Mouse (Mus musculus) mouse trophoblast stem cell (cell line): ENCODE measurements around the gene Pla2g3.

Experiments used
- in situ Hi-C, 2 experiments: fragments of 300-500 bp; cut with MseI, MboI; formaldehyde crosslinking; loops; 2 replicates in 1 of 2; 3 replicates in 1 of 2; pipeline ENCODE4 v1.15.1; 2025

Pla2g3 gene

GRCm38 (mm10) chr11:3494857-3495256 is 6.8 kb downstream of the Pla2g3 start:
- in situ Hi-C loops, result no loop called here

- in situ Hi-C loops, result no loop called here
These were observed 7.4 kb downstream of the Pla2g3 start for GRCm38 (mm10) chr11:3495496-3495895.

GRCm38 (mm10) chr11:3496756-3497155 is 8.7 kb downstream of the Pla2g3 start:
- in situ Hi-C loops, result no loop called here

GRCm38 (mm10) chr11:3497296-3497695 is 9.2 kb downstream of the Pla2g3 start:
- in situ Hi-C loops, result no loop called here

- in situ Hi-C loops, result no loop called here
These were observed 14.0 kb downstream of the Pla2g3 start for GRCm38 (mm10) chr11:3502057-3502456.

- in situ Hi-C loops, result no loop called here
These were observed 14.5 kb downstream of the Pla2g3 start for GRCm38 (mm10) chr11:3502459-3503072.

GRCm38 (mm10) chr11:3503755-3504693 is 15.9 kb downstream of the Pla2g3 start:
- in situ Hi-C loops, result no loop called here

GRCm38 (mm10) chr11:3508226-3508625 is 20.1 kb downstream of the Pla2g3 start:
- in situ Hi-C loops, result no loop called here

- in situ Hi-C loops, result loop anchor here (5.0 kb wide), 1 partner anchor 32 kb away; no protein-coding TSS in a partner anchor
These were observed 21.3 kb downstream of the Pla2g3 start for GRCm38 (mm10) chr11:3509181-3510085.

- in situ Hi-C loops, result loop anchor here (5.0 kb wide), 1 partner anchor 33 kb away; no protein-coding TSS in a partner anchor
These were observed 22.2 kb downstream of the Pla2g3 start for GRCm38 (mm10) chr11:3510321-3510720.

GRCm38 (mm10) chr11:3513291-3513690 is 25.2 kb downstream of the Pla2g3 start:
- in situ Hi-C loops, result loop anchor here (5.0 kb wide), 1 partner anchor 36 kb away; no protein-coding TSS in a partner anchor

- in situ Hi-C loops, result loop anchor here (5.0 kb wide), 1 partner anchor 37 kb away; no protein-coding TSS in a partner anchor
These were observed 26.5 kb downstream of the Pla2g3 start, which contains the start of gene Selenom for GRCm38 (mm10) chr11:3514529-3515054. TSS of gene Selenom (plus strand) at chr11:3514684.

GRCm38 (mm10) chr11:3515216-3515615 is 27.1 kb downstream of the Pla2g3 start:
- in situ Hi-C loops, result no loop called here

GRCm38 (mm10) chr11:3515637-3516036 is 27.6 kb downstream of the Pla2g3 start:
- in situ Hi-C loops, result no loop called here

- in situ Hi-C loops, result no loop called here
These were observed 28.0 kb downstream of the Pla2g3 start for GRCm38 (mm10) chr11:3516121-3516520.

GRCm38 (mm10) chr11:3516859-3517845 is 29.1 kb downstream of the Pla2g3 start:
- in situ Hi-C loops, result no loop called here

GRCm38 (mm10) chr11:3517846-3518732 is 30.0 kb downstream of the Pla2g3 start:
- in situ Hi-C loops, result no loop called here

- in situ Hi-C loops, result no loop called here
These were observed 31.1 kb downstream of the Pla2g3 start for GRCm38 (mm10) chr11:3519051-3519726.
